Mouse (Mus musculus): Measurements from ENCODE around the gene Borcs5.

DNA sequence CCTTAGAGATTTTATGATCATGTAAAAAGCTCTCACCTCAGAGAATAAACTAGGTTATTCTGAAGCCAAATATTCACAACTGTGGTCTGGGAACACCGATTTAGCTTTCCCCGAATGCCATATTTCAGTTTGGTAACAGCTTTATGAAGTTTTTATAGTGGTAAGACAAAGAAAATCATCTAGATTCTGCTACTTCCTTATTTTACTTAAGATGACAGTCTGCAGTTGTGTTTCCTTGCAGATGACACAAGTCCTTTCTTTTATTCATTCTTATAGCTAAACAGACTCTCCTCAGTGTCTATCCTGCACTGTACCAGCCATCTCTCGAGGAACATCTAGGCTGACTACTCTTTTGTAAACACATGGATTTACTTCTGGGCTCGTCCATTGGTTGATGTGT is 67.2 kb downstream of the Borcs5 start:
- TF ChIP-seq CTCF (conservative IDR thresholded peaks at IDR 0.05; ENCODE audit: low read length), result no peak
- TF ChIP-seq NANOG (IDR thresholded peaks at IDR 0.05; ENCODE audit: borderline replicate concordance, low read length), result no peak
- no peak for TF ChIP-seq POU5F1 (IDR thresholded peaks at IDR 0.05; ENCODE audit: borderline replicate concordance, low read length)

Measured in E14TG2a.4 (cell line).